Mouse (Mus musculus) liver, adult (tissue): ENCODE results near the gene Pus10.

Source experiments
- GATA4 ChIP-seq: IDR thresholded peaks from 2 replicates; pipeline ENCODE4 v1.6.1; 2014; ENCODE audit warnings: mild to moderate bottlenecking, low read length; ENCODE audit not compliant: insufficient replicate concordance

Pus10 gene

GRCm38 (mm10) chr11:23679044-23679642 lies 13.7 kb downstream of the Pus10 start:
- no peak for TF ChIP-seq GATA4

- TF ChIP-seq GATA4 = no peak
Observed at GRCm38 (mm10) chr11:23680435-23680950, 15.0 kb downstream of the Pus10 start.

- TF ChIP-seq GATA4 = no peak
Observed at GRCm38 (mm10) chr11:23682561-23682960, 17.1 kb downstream of the Pus10 start.

- no peak for TF ChIP-seq GATA4
Observed at GRCm38 (mm10) chr11:23686671-23687070, 21.2 kb downstream of the Pus10 start.

DNA sequence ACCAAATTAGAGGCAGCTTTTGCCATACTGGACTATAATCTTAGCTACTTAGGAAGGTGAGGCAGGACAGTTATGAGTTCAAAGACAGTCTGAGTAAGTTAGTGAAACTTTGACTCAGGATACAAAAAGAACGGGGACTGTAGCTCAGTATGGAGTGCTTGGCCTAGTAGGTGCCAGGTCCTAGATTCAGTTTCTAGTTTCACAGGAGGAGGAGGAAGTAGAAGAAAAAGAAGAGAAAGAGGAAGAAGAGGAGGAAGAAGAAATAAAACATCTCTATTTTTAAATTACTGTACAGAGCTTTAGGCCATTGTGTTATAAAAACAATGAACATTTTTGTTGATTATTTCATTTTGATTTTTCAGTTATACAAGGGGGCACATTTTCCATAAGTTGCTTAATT lies 22.6 kb downstream of the Pus10 start:
- no peak for TF ChIP-seq GATA4

DNA sequence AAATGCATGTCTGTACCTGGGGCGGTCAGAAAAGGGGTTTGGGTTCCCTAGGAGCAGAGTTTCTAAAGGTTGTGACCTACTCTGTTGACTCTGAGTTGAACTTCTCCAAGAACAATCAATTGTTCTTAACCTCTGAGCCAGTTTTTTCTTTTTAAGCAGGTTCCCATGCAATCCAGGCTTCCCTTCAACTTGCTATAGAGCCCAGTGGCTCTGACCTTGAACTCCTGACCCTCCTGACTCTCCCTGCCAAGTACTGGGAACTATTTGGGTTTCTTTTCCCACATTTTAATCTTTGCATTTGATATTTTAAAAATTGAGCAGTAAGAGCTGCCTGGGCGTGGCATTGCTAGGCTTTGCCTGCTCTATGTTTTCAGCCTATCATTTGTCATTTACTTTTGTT lies 27.8 kb downstream of the Pus10 start:
- TF ChIP-seq GATA4 = no peak

DNA sequence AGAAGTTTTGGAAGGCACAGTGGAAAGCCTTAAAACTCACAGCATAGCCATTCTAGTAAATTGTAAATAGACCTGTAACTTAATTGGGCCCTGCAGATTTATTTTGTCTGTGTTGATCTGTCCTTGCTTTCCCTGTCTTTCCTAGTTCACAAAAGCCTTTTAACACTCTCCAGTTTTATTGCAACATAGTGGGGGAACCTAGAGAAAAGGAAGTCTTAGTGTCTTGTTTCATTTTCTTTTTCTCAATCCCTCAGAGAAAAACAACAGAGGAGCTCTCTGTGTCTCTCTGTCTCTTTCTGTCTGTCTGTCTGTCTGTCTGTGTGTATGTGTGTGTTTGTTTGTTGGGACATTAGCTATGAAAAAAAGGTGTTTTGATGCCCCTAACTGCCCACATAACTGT lies 30.4 kb downstream of the Pus10 start:
- TF ChIP-seq GATA4 = no peak

- no peak for TF ChIP-seq GATA4
Observed at GRCm38 (mm10) chr11:23698526-23698925, 33.1 kb downstream of the Pus10 start.

DNA sequence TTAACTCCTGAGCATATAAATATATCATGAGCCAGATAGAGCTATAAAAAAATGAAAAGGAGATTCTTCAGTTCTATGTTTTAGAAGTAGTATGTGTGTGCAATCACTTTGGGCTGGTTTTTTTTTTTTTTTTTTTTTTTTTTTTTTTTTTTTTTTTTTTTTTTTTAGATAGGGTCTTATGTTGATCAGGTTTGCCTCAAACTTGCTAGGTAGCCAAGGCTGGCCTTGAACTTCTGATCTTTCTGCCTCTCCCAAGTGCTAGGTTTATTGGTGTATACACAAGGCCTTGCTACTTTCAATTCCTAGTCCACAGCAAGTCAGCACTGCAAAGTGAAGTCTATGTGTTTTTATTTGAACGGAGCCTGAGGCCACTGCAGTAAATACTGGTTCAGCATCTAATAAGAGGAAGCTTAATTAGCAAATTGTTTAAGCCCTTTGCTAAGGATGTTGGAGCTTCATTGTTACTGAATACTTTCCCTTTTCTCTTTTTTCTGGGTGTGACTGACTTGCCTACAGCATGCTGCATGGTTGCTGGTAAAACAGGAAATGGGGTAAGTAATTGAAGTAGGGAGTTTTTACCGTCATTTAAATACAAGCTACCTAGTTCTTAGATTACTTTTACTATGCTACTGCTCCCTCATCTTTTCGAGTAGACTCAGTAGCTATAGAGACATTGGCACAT lies 34.1 kb downstream of the Pus10 start:
- no peak for TF ChIP-seq GATA4

GRCm38 (mm10) chr11:23701831-23702230 lies 36.4 kb downstream of the Pus10 start:
- TF ChIP-seq GATA4 = no peak

DNA sequence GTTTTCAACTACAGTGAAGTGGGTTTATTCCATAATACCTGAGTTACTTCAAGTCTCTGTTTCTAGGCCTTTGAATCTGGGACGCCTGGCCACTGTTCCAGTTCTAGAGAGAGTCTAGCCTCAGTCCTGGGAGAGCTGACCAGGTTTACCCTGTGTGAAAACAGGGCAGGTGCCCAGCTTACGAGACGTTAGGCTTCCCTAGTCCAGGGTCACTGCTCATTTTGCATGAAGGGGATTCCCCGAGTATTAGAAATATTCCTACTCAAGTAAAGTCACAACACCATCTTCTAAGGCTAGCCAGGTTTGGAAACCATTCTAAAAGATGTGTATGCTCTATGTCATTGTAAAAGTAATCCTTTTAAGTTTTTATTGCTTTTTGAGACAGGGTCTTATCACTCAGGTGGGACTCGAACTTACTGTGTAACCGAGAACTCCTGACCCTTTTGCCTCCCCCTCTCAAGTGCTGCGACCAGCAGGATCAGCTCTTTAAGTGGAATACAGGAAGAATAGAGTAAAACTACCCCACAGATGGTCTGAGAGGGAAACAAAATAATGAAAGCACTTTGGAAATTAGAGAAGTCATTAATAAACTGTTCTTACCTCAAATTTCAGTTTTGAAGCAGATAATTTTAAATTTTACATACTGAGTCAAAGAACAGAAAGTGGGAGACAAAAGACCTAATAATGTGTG lies 39.3 kb downstream of the Pus10 start:
- TF ChIP-seq GATA4 = no peak

DNA sequence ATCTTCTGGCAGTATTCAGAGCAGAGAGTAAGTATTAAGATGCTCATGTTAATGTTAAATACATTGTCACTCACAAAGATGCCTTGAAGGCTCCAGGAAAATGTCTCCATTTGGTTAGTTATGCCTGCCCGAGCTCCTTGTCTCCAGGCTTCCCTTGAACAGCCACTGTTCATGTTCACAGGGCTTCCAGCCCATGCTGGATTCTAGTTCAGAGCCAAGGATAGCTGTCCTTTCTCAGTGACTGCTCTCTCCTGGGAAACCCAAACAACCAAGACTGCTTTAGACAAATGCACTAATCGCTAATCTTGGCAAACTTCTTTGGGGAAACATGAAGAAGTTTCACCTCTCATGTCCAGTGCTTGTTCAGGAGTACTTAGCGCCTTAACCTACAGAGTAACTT lies 46.8 kb downstream of the Pus10 start:
- no peak for TF ChIP-seq GATA4

DNA sequence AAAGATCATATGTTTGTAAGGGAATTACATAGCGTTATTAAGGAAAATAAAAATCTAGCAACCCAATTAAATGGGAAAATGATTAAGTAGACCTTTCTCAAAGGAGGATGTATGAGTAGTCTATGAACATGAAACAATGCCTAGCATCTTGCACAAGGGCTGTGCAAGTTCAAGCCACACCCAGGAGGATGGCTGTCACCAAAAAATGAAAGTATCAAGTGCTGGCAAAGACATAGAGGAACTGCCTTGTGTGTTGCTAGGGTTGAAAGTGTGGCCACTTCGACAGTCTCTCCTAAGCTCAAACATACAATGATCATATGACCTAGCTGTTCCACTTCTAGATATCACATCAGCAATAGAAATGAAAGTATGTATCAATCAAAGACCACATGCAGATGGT lies 53.4 kb downstream of the Pus10 start:
- TF ChIP-seq GATA4 = no peak

DNA sequence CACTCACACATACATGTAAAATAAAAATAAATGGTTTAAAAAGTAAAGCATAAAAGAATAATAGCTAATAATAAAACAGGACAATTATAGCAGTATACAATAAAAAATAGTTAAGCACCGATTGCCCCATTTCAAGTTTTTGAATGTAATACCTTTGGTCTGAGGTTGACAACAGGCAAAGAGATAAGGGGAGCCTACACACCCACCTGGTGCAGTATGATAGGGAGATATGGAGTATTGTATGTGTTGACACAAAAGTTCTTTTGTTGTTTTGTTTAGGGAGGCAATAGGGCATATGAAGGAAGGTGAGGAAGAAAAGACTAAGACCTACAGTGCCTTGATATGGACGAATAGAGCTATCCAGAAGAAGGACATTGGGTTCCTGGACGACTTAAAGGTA lies 54.4 kb downstream of the Pus10 start:
- TF ChIP-seq GATA4 = no peak

DNA sequence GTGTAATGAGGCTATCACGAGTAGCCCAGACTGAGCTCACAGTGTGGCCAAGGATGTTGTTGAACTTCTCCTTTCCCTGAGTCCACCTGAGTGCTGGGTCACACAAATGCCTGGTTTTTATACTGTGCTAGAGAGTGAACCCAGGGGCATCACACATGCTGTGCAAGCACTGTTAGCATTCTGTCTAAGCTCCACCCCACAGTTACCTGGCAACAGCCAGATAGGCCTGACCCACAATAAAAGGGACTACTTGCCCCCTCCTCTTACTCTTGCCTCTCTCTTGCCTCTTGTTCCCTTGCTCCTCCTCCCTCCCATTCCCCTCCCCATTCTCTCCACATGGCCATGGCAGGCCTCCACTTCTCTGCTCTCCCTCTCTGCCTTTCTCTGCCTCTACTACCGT lies 56.9 kb downstream of the Pus10 start:
- no peak for TF ChIP-seq GATA4

- TF ChIP-seq GATA4 = no peak
Observed at GRCm38 (mm10) chr11:23725850-23726249, 60.4 kb downstream of the Pus10 start.
